Comparison of ENCODE assay signal across 9 mouse cellular contexts in genomic region chr11:12037689-12038469, GRCm38 (mm10). TPM values are rescaled to one million over a fixed set of nuclear protein-coding genes. Genes with fewer than 3 reads are reported as not detected.
A peak's percentile ranks its signal among the peaks of the same experiment; 100 is the strongest.
DNase-seq lines count a peak whose midpoint lies in the region; ATAC-seq and TF ChIP-seq lines count a peak whose summit lies in the region.
"Had no signal": no experiment of that assay in that cellular context is flagged by ENCODE, and none has a peak within 500 bp of the region (broad histone marks: within the 10 kb centered on the region; RNA-seq: fewer than 3 reads in every experiment).

No protein-coding gene starts in this region.

- peak overlapping the region; percentile 64 for H3K4me3 ChIP-seq in kidney, adult 2 months (ENCODE audit: insufficient read depth, low read depth, low read length)
- peak overlapping the region; percentile 73 for H3K4me3 ChIP-seq in embryonic facial prominence, embryonic 11.5 days (ENCODE audit: low read depth, low read length)
- H3K4me3 ChIP-seq in hindbrain, postnatal 0 days (ENCODE audit: low read length), result peak overlapping the region; percentile 43
- peak overlapping the region; percentile 47 for H3K4me3 ChIP-seq in midbrain, embryonic 15.5 days

- no peak overlapping the region; the same call in 1 of the 2 replicates for H3K27ac ChIP-seq in kidney, adult 2 months (ENCODE audit: insufficient read depth, low read depth, low read length)
- H3K27ac ChIP-seq in embryonic facial prominence, embryonic 11.5 days (replicated peaks; ENCODE audit: low read depth, low read length), result peak overlapping the region; percentile 92
- H3K27ac ChIP-seq in hindbrain, postnatal 0 days, result no peak overlapping the region
- H3K27ac ChIP-seq in midbrain, embryonic 15.5 days, result no peak overlapping the region

- no peaks in the 10 kb centered on the region for H3K9me3 ChIP-seq in embryonic facial prominence, embryonic 11.5 days (replicated peaks; ENCODE audit: control insufficient read depth, low read length)
- no peaks in the 10 kb centered on the region for H3K9me3 ChIP-seq in hindbrain, postnatal 0 days (ENCODE audit: low read length)
- H3K9me3 ChIP-seq in midbrain, embryonic 15.5 days, result no peaks in the 10 kb centered on the region

- DNase-seq in kidney, adult 2 months, result no peak
- DNase-seq in kidney, adult 8-10 months, result no peak
- peak; percentile 44 for DNase-seq in embryonic facial prominence, embryonic 11.5 days (ENCODE audit: low spot score)
- no peak for DNase-seq in hindbrain, postnatal 0 days (ENCODE audit: low spot score)
- no peak for DNase-seq in spleen, adult 18-20 months
- no peak for DNase-seq in ovary, postnatal 10 days (ENCODE audit: low spot score)
- no peak for DNase-seq in ovary, postnatal 36 days (ENCODE audit: low spot score)

- no peak for ATAC-seq in embryonic facial prominence, embryonic 11.5 days (replicated peaks; ENCODE audit: insufficient number of reproducible peaks, low FRiP score, low TSS enrichment, low read depth)
- ATAC-seq in hindbrain, postnatal 0 days, result no peak
- peak; percentile 37 for ATAC-seq in midbrain, embryonic 15.5 days (replicated peaks)

- H3K27me3 ChIP-seq in kidney, adult 2 months (replicated peaks; ENCODE audit: control insufficient read depth, insufficient read depth, low read length), result peaks cover 2% of the 10 kb centered on the region; the same call in 1 of the 2 replicates
- H3K27me3 ChIP-seq in embryonic facial prominence, embryonic 11.5 days (ENCODE audit: control insufficient read depth, insufficient read depth, low read length), result peaks cover 44% of the 10 kb centered on the region
- peaks cover 74% of the 10 kb centered on the region for H3K27me3 ChIP-seq in hindbrain, postnatal 0 days (ENCODE audit: insufficient read depth, low read length)
- peaks cover 89% of the 10 kb centered on the region for H3K27me3 ChIP-seq in midbrain, embryonic 15.5 days (replicated peaks)

- peak overlapping the region; percentile 50 for H3K4me2 ChIP-seq in embryonic facial prominence, embryonic 11.5 days (ENCODE audit: low read depth, low read length)
- peak overlapping the region; percentile 53 for H3K4me2 ChIP-seq in hindbrain, postnatal 0 days (ENCODE audit: low read depth, low read length)
- peak overlapping the region; percentile 60 for H3K4me2 ChIP-seq in midbrain, embryonic 15.5 days

- WGBS in kidney, adult 2 months, result 10% methylated on average over 48 of the region's 48 CpGs
- 7% methylated on average over 48 of the region's 48 CpGs for WGBS in embryonic facial prominence, embryonic 11.5 days
- 6% methylated on average over 48 of the region's 48 CpGs for WGBS in hindbrain, postnatal 0 days
- WGBS in midbrain, embryonic 15.5 days, result 4% methylated on average over 48 of the region's 48 CpGs

- H3K4me1 ChIP-seq in kidney, adult 2 months (ENCODE audit: control insufficient read depth, insufficient read depth, low read length), result no peaks in the 10 kb centered on the region
- no peaks in the 10 kb centered on the region for H3K4me1 ChIP-seq in embryonic facial prominence, embryonic 11.5 days (ENCODE audit: control insufficient read depth, insufficient read depth, low read length)
- no peaks in the 10 kb centered on the region for H3K4me1 ChIP-seq in hindbrain, postnatal 0 days (ENCODE audit: insufficient read depth, low read length)
- peaks cover 17% of the 10 kb centered on the region for H3K4me1 ChIP-seq in midbrain, embryonic 15.5 days

- peak overlapping the region; percentile 97 for H3K9ac ChIP-seq in embryonic facial prominence, embryonic 11.5 days (replicated peaks; ENCODE audit: low read length)
- H3K9ac ChIP-seq in hindbrain, postnatal 0 days (replicated peaks; ENCODE audit: low read length), result peak overlapping the region; percentile 49; the same call in 1 of the 2 replicates
- H3K9ac ChIP-seq in midbrain, embryonic 15.5 days, result no peak overlapping the region

- no peaks in the 10 kb centered on the region for H3K36me3 ChIP-seq in kidney, adult 2 months (ENCODE audit: control insufficient read depth, insufficient read depth, low read length)
- no peaks in the 10 kb centered on the region for H3K36me3 ChIP-seq in embryonic facial prominence, embryonic 11.5 days (replicated peaks; ENCODE audit: control insufficient read depth, insufficient read depth, low read depth, low read length)
- no peaks in the 10 kb centered on the region for H3K36me3 ChIP-seq in hindbrain, postnatal 0 days (ENCODE audit: insufficient read depth, low read length)
- H3K36me3 ChIP-seq in midbrain, embryonic 15.5 days (replicated peaks), result no peaks in the 10 kb centered on the region
- H3K36me3 ChIP-seq: G1E had no signal

- no peak for TF ChIP-seq POLR2A in kidney, adult 2 months (IDR thresholded peaks at IDR 0.05; ENCODE audit: low read depth, low read length)

- no peak for TF ChIP-seq CTCF in kidney, adult 2 months (conservative IDR thresholded peaks at IDR 0.05; ENCODE audit: insufficient read depth, insufficient read length, low read depth, low read length)
- no peak for TF ChIP-seq CTCF in hindbrain, postnatal 0 days (IDR thresholded peaks at IDR 0.05; ENCODE audit: low read depth)

RNA-seq across cellular contexts. Expression of gene Grb10, which starts 0.6 kb away (rescaled TPM):
- polyA plus RNA-seq in kidney, adult 2 months (2012; rRNA removed), result 20.5 and 20.6 TPM in 2 replicates
- 228 and 230 TPM in 2 replicates for polyA plus RNA-seq in embryonic facial prominence, embryonic 11.5 days (2014; fragmentation: Nextera tagmentation; extraction: Ambion mirVana)
- 92.9 and 111 TPM in 2 replicates for total RNA-seq in hindbrain, postnatal 0 days (2014; rRNA removed)
- 45.6 and 48.7 TPM in 2 replicates for polyA plus RNA-seq in hindbrain, postnatal 0 days (2015; fragmentation: Nextera tagmentation; extraction: Ambion mirVana)
- 91.4 and 92.5 TPM in 2 replicates for polyA plus RNA-seq in midbrain, embryonic 15.5 days (2015; fragmentation: Nextera tagmentation; extraction: Ambion mirVana)
- polyA plus RNA-seq: G1E had no signal
